Mouse (Mus musculus): ENCODE data around the gene Gm10842.

Gene Gm10842

DNA sequence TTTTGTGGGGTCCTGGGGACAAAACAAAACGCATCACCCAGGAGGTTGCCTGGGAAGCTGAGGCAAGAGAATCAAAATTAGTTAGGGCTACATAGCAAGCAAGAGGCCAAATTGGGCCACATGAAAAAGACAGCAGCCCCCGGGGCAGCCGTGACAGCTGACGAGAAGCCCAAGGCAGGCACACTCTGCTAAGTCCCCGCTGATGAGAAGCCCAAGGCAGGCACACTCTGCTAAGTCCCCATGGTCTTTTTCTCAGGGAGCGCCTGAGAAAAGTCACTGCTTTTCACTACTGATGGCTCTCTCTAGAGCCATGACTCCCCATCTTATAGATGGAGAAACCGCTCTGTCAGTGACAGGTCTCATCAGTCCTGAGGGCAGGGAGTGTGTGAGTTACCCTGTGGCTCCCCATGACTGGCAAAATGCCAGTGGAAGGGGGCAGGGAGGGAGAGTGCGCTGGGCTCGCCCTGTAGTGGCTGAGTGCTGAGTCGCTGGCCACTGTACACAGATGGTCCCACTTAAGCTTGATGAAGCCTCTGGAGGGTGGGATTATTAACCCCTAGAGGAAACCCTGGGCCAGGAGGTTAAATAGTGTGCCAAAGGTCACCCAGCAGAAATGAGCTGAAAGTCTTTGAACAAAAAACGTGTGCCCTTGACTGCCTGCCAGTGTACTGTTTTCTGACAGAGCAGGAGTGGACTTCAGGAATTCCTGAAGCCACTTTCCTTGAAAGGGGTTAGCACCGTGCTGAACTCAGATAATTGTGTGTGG, 6.6 kb downstream of the Gm10842 start:
- no peak for DNase-seq (ENCODE audit: low spot score)

DNA sequence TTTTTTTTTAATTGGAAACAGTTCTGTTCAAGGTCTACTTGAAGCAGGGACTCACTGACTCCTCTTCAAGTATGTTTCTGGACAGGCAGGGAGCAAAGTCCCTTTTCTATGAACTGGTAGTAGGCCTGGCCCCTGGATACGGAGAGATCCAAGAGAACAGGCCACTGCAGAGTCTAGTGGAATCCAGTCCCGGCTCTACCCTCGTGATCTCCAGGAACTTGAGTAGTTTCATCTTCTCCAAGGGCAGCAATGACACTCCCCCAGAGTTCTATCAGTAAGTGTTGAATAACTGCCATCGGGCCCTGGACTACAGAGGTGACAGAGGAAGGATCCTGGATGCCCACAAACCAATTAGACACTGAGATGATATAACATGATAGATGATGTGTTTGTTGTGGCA, 9.2 kb downstream of the Gm10842 start:
- no peak for DNase-seq (ENCODE audit: low spot score)

DNA sequence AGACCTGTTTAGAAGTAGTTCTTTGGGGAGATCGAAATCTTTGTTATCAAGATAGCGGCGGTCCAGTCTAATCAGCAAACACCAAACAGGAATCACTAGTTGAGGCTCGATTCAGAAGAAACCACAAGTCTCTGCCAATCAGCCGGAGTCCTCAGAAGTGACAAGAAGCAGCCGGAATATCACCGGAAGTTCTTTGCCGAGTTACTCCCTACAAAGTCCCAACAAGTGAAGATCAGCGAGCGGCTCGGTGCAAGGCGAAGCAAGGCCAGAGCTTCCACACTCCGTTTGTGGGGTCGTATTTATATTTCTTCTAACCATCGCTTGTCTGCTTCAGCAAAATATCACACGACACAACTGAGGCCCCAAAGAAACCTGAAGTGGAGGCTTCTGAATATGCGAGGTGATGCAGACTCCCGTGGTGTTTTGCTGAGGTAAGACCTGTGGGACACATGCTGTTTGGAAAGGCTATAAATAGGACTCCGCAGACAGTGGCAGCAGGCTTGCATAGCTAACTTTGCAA, 10.1 kb downstream of the Gm10842 start:
- DNase-seq (ENCODE audit: low spot score): no peak

DNA sequence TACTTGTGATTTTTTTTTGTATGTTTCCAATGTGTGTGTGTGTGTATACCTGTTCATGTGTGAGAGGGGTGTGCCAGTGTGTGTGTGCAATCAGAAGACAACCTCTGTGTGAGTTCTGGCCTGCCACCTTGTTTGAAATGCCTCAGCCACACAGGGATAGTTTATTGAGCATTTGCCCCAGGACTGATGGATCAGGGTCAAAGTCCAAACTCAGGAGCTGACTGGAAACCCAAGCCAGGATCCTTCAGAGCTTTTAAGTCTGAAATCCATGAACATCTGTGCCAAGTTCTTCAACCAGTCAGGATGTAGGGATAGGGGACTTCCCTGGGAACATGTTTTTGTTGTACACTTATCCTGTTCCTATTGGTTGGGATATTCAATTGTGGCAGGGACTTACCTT, 11.4 kb downstream of the Gm10842 start:
- DNase-seq (ENCODE audit: low spot score): no peak

DNA sequence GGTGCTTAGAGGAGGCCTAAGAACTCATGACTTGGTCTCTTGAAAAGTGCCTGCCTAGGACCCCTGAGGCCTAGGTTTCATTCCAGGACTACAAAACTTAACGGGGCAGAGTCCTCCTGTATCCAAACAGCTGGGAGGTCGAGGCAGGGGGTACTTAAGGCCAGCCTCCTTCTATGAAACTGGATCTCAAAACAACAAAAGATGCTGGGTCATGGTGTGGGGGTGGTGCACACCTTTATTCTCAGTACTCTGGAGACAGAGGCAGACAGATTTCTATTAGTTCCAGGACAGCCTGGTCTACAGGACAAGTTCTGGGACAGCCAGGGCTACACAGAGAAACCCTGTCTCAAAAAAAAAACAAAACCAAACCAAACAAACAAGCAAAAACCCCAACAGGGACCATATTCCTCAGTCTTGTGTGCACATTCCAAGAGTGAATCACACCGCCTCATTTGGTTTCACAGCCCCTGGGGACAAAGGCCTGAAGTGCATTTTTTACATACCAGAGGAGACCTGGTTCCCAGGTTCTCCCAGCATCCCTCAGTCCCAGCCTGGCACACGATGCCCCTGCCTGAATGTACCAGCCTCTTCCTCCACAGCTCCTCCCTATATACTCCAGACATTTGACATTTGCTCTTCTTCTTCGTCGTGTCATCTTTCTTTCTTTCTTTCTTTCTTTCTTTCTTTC, 13.1 kb downstream of the Gm10842 start:
- DNase-seq (ENCODE audit: low spot score): no peak

DNA sequence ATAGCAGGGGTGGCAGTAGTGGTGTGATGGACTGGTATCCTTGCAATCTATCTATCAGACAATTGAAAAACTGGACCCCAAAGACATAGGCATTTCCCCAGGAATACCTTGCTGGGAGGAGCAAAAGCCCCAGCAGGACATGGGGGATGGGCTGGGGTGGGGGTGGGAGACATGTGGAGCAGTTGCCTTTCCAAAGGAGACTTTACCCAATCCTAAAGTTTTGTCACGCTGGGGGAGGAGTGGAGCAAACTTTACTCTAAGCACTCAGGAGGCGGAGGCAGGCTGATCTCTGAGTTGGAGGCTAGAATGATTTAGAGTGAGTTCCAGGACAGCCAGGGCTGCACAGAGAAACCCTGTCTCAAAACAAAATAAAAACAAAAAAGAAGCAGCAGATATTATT, 14.7 kb downstream of the Gm10842 start:
- DNase-seq (ENCODE audit: low spot score): no peak

DNA sequence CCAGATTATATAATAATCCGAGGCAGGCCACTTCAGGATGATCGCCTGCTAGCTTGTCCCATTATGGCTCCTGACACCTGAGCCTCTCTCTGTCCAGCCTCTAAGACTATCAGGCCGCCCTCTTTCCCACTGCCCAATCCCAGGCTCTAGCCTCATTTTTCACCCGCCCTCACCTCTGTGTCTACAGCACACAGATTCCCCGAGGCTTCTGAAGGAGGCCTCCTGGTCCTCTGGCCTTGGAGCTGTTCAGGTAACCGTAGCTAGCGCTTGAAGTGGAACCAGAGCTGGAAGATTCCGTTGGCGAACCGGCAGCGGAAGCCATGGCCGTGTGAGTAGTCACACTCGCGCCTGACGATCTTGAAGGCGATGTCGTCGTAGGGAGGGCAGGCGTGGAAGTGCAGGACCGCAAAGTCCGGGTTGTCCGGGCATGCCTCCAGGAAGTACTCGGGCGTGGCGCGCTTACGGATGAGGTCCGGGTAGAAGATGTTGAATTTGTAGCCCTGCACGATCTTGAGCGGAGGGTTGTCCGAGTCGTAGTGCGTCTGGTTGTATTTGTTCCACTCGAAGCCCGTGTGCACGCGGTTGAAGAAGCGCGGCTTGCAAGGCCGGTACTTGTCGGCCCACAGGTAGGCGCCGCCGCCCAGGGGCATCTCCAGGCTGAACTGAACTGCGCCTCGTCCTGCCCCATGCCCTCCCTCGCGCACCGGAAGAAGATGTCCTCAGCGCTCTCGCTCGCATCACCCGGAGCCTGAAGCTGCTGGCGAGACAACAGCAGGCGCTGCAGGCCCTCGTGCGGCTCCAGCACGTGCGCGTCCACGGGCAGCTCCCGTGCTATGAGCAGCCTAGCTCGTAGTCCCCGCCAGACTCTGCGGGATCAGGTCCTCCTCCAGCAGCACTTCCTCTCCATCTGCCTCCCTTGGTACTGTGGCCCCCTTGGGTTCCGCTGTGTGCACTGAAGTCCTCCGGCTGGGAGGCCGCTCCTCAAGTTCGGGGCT, 18.1 kb downstream of the Gm10842 start:
- no peak for DNase-seq (ENCODE audit: low spot score)

DNA sequence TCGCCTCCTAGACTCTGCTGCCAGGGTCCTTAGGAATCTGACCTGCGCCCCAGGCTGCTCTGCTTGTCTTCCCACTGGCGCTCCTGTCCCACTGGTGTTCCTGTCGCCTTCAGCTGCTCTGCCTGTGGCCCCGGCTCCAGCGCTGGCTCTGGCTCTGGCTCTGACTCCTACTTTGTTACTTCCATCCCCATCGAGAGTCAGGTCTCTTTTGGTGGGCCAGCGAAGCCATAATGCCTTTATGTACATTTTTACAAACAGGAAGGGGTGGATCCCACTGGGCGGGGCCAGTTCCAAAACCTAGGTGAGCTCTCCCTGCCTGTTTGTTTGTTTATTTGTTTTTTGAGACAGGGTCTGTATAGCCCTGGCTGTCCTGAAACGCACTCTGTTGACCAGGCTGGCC, 20.1 kb downstream of the Gm10842 start:
- no peak for DNase-seq (ENCODE audit: low spot score)

DNA sequence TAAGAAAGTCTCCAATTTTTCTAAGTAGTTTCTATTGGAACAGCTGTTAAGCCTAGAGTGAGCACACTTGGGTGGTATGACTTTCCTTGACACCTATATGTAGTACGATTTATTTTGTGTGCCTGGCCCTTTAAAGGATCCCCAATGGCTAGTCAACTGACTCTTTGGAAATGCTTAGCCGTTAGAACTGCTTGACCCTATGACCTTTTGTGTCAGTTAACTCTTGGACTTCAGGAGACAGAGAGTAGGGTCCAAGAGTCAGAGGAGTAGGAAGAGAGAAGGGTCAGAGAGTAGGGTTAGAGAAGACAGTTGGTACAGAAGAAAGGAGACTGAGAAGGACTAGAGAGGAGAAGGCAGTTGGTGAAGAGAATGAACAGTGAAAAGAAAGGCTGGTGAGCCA, 31.8 kb downstream of the Gm10842 start, which contains the start of gene Tlk2:
Gene Tlk2 (plus strand): TSS at position 292 of the 400 bp plus-strand sequence.
- DNase-seq (ENCODE audit: low spot score): no peak

DNA sequence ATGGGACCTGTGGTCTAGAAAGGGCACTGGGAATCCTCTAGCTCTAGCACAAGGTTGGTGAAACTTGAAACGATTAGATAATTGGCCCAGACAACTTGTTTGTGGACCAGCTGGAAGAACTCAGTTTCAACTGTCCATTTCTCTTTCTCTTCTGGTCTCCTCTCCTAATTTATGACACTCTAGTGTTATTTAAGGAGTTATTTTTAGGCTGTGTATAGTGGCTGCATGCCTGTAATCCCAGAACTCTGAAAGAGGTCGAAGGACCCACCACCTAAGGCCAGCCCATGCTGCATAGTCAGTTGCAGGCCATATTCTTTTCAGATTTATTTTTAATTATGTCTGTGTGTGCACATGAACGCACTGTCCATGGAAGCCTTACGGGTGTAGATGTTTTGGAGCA, 32.8 kb downstream of the Gm10842 start:
- DNase-seq (ENCODE audit: low spot score): no peak

DNA sequence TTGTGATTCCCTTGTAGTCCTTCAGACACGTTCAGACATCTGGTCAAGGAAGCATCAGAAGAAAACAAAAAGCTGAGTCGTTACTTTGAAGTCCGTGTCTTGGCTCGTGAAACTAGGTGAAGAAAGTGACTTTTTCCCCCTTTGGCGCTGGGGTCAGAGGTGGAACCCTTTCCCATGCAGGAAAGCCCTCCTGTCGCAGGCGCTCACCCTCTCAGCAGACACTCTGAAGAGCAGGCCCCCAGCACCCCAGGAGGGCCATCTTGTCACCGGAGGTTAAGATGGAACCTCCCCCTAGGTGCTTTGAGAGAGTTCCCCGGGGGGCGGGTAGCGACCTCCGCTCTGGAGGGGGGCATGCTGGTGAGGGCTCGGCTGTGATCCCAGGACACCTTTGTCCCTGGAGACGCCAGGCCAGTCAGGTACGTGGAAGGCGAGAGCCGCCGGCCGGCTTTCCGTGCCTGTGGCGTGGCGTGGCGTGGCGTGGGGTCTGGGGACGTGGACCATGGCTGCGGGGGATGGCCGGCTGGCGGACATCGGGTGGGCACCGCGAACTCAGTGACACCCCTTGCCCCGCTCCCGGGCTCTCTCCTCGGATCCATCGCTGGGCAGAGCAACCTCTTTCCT, 33.9 kb downstream of the Gm10842 start:
- peak; percentile 42 for DNase-seq (ENCODE audit: low spot score)

DNA sequence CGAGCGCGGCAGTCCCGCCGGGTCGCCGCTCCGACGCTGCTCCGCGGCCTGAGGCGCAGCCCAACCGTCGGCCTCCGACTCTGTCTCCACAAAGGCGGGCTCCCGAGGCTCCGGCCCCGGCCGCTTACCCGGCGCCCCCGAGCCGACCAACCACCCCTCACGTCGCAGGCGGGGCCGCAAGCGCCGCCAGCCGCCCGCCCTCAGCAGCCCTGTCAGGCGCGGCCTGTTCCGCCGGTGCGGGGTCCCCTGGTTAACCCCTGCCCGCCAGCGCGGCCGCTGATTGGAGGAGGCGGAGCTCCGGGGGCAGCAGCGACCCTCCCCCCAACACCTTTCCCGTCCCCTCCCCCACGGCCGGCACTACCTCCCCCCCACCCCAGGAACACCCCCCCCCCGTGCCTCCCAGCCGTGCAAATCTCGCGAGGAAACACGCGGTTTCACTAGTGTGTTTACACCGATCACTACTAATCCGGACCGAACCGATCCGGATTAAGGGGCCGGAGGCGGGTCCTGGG, 34.5 kb downstream of the Gm10842 start:
- peak; percentile 95 for DNase-seq (ENCODE audit: low spot score)

DNA sequence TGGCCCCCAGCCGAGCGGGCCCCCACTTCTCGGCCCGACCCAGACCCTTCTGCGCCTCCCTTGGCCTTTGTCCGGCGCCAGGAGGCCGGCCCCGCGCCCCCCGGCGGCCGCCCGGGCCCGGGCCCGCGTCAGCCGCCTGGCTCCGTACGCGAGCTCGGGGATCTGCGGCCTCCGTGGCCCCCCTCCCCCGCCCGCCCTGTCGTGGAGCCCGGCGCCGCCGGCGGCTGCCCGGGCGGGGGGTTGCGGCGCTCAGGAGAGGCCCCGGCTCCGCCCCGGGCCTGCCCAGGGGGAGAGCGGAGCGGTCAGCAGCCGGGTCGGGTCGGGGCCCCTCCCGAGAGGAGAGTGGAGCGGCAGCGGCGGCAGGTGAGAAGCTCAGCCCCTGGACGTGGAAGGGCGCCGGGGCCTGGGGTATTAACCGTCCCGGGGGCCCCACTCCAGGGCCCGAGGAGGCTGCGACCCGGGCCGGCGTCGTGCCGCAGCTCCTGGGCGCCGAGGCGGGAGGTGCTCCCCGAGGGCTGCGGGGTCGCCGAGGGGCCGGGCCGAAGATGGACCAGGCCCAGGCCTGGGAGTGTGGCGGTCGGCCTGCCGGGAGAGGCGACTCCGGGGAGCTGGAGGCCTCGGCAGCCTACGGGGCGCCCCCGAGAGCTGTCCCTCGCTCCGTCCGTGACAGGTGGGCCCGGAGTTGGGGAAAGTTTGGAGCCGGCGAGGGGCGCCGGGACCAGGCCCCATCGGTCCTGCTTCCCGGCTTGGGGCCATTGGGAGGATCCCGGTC, 35.2 kb downstream of the Gm10842 start:
- peak; percentile 43 for DNase-seq (ENCODE audit: low spot score)

DNA sequence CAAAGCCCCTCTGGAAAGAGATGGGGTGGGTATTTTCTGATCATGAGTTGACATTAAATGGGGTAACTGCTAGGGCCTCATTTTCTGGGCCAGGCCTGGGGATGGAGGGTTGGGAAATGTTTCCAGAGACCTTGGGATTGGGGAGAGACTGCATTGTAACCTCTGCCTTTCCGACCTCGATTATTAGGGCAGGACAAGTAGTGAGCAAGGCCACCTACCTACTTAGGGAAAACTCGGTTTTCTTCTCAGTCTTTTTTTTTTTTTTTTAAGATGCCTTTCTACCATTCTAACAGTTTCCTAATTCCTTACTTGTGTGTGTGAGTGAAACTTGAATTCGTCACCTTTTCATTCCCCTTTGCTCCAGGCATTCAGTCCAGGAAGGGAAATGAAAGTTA, 35.8 kb downstream of the Gm10842 start:
- DNase-seq (ENCODE audit: low spot score): no peak

DNA sequence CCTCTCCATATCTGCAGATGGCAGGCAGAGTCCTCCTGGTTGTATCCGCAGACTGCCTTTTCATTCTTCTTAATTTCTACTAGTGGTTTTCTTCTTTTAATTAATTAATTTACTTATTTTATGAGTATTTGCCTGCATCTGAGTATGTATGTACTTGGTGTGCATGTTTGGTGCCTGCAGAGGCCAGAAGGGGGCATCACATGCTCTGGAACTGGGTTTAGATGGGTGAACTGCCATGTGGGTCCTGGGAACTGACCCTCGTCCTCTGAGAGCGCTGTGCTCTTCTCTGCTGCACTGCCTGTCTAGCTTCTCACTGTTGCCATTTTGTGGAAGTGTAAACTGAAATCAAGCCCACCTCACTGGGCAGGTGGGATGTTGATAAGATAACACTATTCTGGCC, 38.0 kb downstream of the Gm10842 start:
- DNase-seq (ENCODE audit: low spot score): no peak

DNA sequence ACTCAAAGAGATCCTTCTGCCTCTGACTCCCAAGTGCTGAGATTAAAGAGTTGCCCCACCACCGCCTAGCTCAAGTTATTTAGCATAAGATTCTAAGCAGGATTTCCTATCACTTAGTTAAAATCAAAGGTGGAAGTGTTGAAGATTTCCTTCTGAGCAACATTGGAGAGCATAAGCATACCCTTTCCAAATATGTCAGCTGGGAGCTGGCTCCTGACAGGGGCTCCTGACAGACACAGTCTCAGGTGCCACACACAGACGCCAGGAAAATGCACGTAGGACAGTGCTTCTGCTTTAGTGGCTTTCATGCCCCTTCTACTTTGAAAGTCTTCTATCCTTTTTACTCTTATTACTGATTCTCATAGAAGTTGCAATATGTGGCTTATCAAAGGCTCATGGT, 45.5 kb downstream of the Gm10842 start:
- no peak for DNase-seq (ENCODE audit: low spot score)
